In genomic region chr11:35296803-35297202, GRCm38 (mm10) we compare ENCODE assay signal across 11 mouse cellular contexts.
"Had no signal": no experiment of that assay in that cellular context is flagged by ENCODE, and none has a peak within 500 bp of the region (broad histone marks: within the 10 kb centered on the region; RNA-seq: fewer than 3 reads in every experiment).

No protein-coding gene starts in this region.

- H3K4me1 ChIP-seq: liver, embryonic 13.5 days had no signal

- H3K4me3 ChIP-seq: kidney, embryonic 15.5 days; liver, embryonic 13.5 days; midbrain, embryonic 12.5 days had no signal

- H3K27me3 ChIP-seq: liver, embryonic 13.5 days had no signal

- H3K9ac ChIP-seq: kidney, embryonic 15.5 days; liver, embryonic 13.5 days; midbrain, embryonic 12.5 days had no signal

- DNase-seq: layer of hippocampus, postnatal 36 days; liver, embryonic 13.5 days; lung, adult 2 months; thymus, adult 18-20 months; thymus, postnatal 14 days; thymus, postnatal 4 days had no signal

- H3K27ac ChIP-seq: kidney, embryonic 15.5 days; liver, embryonic 13.5 days; macrophage; midbrain, embryonic 12.5 days had no signal

- H3K4me2 ChIP-seq: kidney, embryonic 15.5 days; liver, embryonic 13.5 days; midbrain, embryonic 12.5 days had no signal

- H3K36me3 ChIP-seq: kidney, embryonic 15.5 days; liver, embryonic 13.5 days; midbrain, embryonic 12.5 days had no signal

- H3K9me3 ChIP-seq: kidney, embryonic 15.5 days; liver, embryonic 13.5 days; midbrain, embryonic 12.5 days had no signal

- ATAC-seq: intestine, postnatal 0 days; midbrain, embryonic 16.5 days had no signal
